Mouse (Mus musculus) C2C12 (cell line): ENCODE results near the gene Gm49325.

Experiments
- CEBPB ChIP-seq: IDR thresholded peaks from one replicate; pipeline ENCODE4 v1.6.1; 2011; ENCODE audit warnings: low read depth, mild to moderate bottlenecking, control low read depth, moderate library complexity
- CTCF ChIP-seq: IDR thresholded peaks from one replicate; pipeline ENCODE4 v1.5.1; 2011; ENCODE audit not compliant: control insufficient read depth, insufficient read depth, insufficient read length
- FOSL1 ChIP-seq: IDR thresholded peaks from one replicate; pipeline ENCODE4 v1.8.0; 2011; ENCODE audit warnings: mild to moderate bottlenecking, low read length; ENCODE audit not compliant: poor library complexity, insufficient read depth, severe bottlenecking
- MAX ChIP-seq: IDR thresholded peaks from one replicate; pipeline ENCODE4 v1.6.1; 2011; ENCODE audit warnings: mild to moderate bottlenecking, control low read depth
- MYOD1 ChIP-seq: IDR thresholded peaks from one replicate; pipeline ENCODE4 v1.6.1; 2011; ENCODE audit warnings: low read depth; ENCODE audit not compliant: control insufficient read depth, insufficient read length
- MYOG ChIP-seq: IDR thresholded peaks from one replicate; pipeline ENCODE4 v1.6.1; 2011; ENCODE audit not compliant: control insufficient read depth, insufficient read length; ENCODE audit errors: extremely low read depth
- USF1 ChIP-seq: IDR thresholded peaks from one replicate; pipeline ENCODE4 v1.6.1; 2011; ENCODE audit warnings: low read depth, mild to moderate bottlenecking, control low read depth, moderate library complexity

DNA sequence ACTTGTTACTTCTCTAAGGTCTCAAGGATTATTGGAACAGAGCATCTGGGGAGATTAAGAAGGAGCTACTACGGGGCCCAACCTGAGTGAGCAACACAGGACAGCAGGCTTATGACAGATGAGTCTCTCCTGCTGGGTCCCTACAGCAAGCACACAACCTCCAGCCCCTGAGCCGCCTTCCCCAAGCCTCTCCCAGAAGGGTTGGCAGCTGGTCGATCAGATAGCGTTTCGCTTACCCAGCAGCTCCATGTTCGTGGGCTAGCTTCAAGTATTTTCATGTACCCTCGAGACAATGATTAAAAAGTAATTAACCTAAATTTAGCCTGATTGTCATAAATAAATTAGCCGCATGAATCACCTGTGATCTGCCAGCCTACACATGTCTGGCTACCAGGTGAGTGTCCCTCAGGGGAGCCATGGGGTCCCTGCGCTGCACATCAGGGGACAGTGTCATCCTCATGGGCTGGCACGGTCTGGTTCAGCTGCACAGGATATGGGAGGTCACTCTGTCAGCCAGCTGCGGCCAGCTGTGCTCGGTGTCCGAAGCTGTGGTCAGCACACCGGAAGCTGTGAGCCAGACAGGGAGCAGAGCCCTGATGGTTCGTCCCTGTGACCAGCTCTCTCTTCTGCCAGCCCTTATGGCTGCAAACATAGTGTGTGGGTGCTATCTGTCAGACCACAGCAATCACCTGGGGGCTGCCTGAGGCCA is 52.4 kb downstream of the Gm49325 start:
- no peak for TF ChIP-seq CTCF
- no peak for TF ChIP-seq MYOD1
- no peak for TF ChIP-seq CEBPB
- TF ChIP-seq USF1, result no peak
- no peak for TF ChIP-seq MYOG
- TF ChIP-seq MAX, result no peak
- no peak for TF ChIP-seq FOSL1
